In the genomic region with DNA sequence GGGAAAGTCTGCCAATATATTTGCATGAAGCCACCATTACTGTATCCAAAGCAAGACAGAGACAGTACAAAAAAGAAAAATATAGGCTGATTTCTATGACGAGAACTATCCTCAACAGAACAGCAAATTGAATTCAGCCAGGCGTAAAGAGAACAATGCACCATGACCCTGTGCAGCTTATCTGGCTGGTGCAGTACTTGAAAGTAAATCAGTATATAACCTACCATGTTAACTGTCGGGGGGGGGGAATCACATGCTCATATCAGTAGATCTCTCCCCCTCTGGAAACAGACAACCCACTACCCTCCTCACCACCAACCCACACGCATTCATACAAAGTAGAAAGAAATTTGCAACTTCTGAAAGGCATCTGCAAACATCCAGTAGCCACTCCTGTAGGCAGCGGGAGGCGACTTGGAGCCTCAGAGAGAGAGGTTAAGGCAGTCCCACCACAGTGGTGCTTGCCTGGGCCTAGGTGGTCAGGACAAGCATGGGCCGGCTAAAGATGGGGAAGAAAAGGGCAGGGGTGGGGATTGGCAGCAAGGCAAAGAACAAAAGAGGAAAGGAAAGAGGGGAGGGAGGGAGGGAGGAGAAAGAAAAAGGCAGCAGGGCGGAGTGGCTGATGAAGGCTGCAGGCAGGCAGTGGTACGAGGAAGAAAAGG, we compare ENCODE assay signal across 18 mouse cellular contexts. TPM values are rescaled to one million over a fixed set of nuclear protein-coding genes. Genes with fewer than 3 reads are reported as not detected.
DNase-seq lines count a peak whose midpoint lies in the region; ATAC-seq and TF ChIP-seq lines count a peak whose summit lies in the region.
"Had no signal": no experiment of that assay in that cellular context is flagged by ENCODE, and none has a peak within 500 bp of the region (broad histone marks: within the 10 kb centered on the region; RNA-seq: fewer than 3 reads in every experiment).

No protein-coding gene starts in this region.

- no peaks in the 10 kb centered on the region for H3K9me3 ChIP-seq in forebrain, embryonic 10.5 days
- no peaks in the 10 kb centered on the region for H3K9me3 ChIP-seq in forebrain, embryonic 16.5 days (ENCODE audit: control insufficient read depth, low read length)
- no peaks in the 10 kb centered on the region for H3K9me3 ChIP-seq in forebrain, embryonic 15.5 days
- no peaks in the 10 kb centered on the region for H3K9me3 ChIP-seq in hindbrain, postnatal 0 days (ENCODE audit: low read length)
- H3K9me3 ChIP-seq in liver, embryonic 12.5 days (replicated peaks) = no peaks in the 10 kb centered on the region
- H3K9me3 ChIP-seq: limb, embryonic 12.5 days; liver, embryonic 15.5 days had no signal

- 53% methylated on average over 9 of the region's 9 CpGs for WGBS in forebrain, embryonic 10.5 days
- WGBS in forebrain, embryonic 16.5 days = 34% methylated on average over 9 of the region's 9 CpGs
- 29% methylated on average over 9 of the region's 9 CpGs for WGBS in forebrain, embryonic 15.5 days
- 41% methylated on average over 9 of the region's 9 CpGs for WGBS in hindbrain, postnatal 0 days
- 71% methylated on average over 9 of the region's 9 CpGs for WGBS in liver, embryonic 12.5 days (ENCODE audit: insufficient replicate concordance)

- peaks cover 34% of the 10 kb centered on the region for H3K36me3 ChIP-seq in forebrain, embryonic 10.5 days (replicated peaks)
- H3K36me3 ChIP-seq in forebrain, embryonic 16.5 days (ENCODE audit: control insufficient read depth, insufficient read depth) = peaks cover 9% of the 10 kb centered on the region; the same call in 1 of the 2 replicates
- H3K36me3 ChIP-seq in forebrain, embryonic 15.5 days = peaks cover 16% of the 10 kb centered on the region
- peaks cover 8% of the 10 kb centered on the region; the same call in 1 of the 2 replicates for H3K36me3 ChIP-seq in hindbrain, postnatal 0 days (ENCODE audit: insufficient read depth, low read length)
- peaks cover 68% of the 10 kb centered on the region for H3K36me3 ChIP-seq in liver, embryonic 12.5 days

- H3K27me3 ChIP-seq in forebrain, embryonic 10.5 days (ENCODE audit: poor library complexity, severe bottlenecking) = no peaks in the 10 kb centered on the region
- no peaks in the 10 kb centered on the region for H3K27me3 ChIP-seq in forebrain, embryonic 16.5 days (replicated peaks; ENCODE audit: control insufficient read depth, insufficient read depth, low read length)
- no peaks in the 10 kb centered on the region for H3K27me3 ChIP-seq in forebrain, embryonic 15.5 days
- H3K27me3 ChIP-seq in hindbrain, postnatal 0 days (ENCODE audit: insufficient read depth, low read length) = no peaks in the 10 kb centered on the region
- no peaks in the 10 kb centered on the region for H3K27me3 ChIP-seq in liver, embryonic 12.5 days (replicated peaks)
- H3K27me3 ChIP-seq: limb, embryonic 12.5 days; liver, embryonic 15.5 days had no signal

- TF ChIP-seq CTCF in hindbrain, postnatal 0 days (IDR thresholded peaks at IDR 0.05; ENCODE audit: low read depth) = no peak

- H3K4me3 ChIP-seq in forebrain, embryonic 10.5 days = no peak overlapping the region
- H3K4me3 ChIP-seq in forebrain, embryonic 16.5 days (replicated peaks; ENCODE audit: low read length) = no peak overlapping the region
- no peak overlapping the region for H3K4me3 ChIP-seq in forebrain, embryonic 15.5 days
- H3K4me3 ChIP-seq in hindbrain, postnatal 0 days (ENCODE audit: low read length) = no peak overlapping the region
- no peak overlapping the region for H3K4me3 ChIP-seq in liver, embryonic 12.5 days
- H3K4me3 ChIP-seq: limb, embryonic 12.5 days; liver, embryonic 15.5 days had no signal

- H3K9ac ChIP-seq in forebrain, embryonic 16.5 days (replicated peaks; ENCODE audit: low read depth, low read length) = no peak overlapping the region
- no peak overlapping the region for H3K9ac ChIP-seq in forebrain, embryonic 15.5 days (replicated peaks)
- no peak overlapping the region for H3K9ac ChIP-seq in hindbrain, postnatal 0 days (replicated peaks; ENCODE audit: low read length)
- H3K9ac ChIP-seq in liver, embryonic 12.5 days = no peak overlapping the region
- H3K9ac ChIP-seq: limb, embryonic 12.5 days; liver, embryonic 15.5 days had no signal

- ATAC-seq in forebrain, embryonic 16.5 days = no peak; the same call in 1 of the 2 replicates
- ATAC-seq in forebrain, embryonic 15.5 days (replicated peaks) = no peak
- ATAC-seq in hindbrain, postnatal 0 days = 0 out of 2 replicates have a peak, but pooled peaks have one; percentile 35
- ATAC-seq in liver, embryonic 12.5 days = no peak
- no peak for ATAC-seq in activated CD4-positive, CD25-positive, alpha-beta regulatory T cell, adult 4 months
- no peak for ATAC-seq in megakaryocyte, adult 5-6 weeks (ENCODE audit: poor library complexity, severe bottlenecking)

- no peak for DNase-seq in forebrain, embryonic 10.5 days (ENCODE audit: extremely low spot score, low spot score)
- no peak for DNase-seq in hindbrain, postnatal 0 days (ENCODE audit: low spot score)
- peak; percentile 74 for DNase-seq in retina, embryonic 14.5 days (ENCODE audit: low spot score)
- DNase-seq: cerebellum, adult 11-12 months; kidney, adult 8-10 months; lung, postnatal 10 days; right cerebral cortex, adult 18-20 months; spleen, adult 18-20 months had no signal

- H3K27ac ChIP-seq in forebrain, embryonic 10.5 days = peak overlapping the region; percentile 78
- no peak overlapping the region for H3K27ac ChIP-seq in forebrain, embryonic 16.5 days (ENCODE audit: low read length)
- peak overlapping the region; percentile 31; the same call in 1 of the 2 replicates for H3K27ac ChIP-seq in forebrain, embryonic 15.5 days (replicated peaks)
- no peak overlapping the region for H3K27ac ChIP-seq in hindbrain, postnatal 0 days
- no peak overlapping the region for H3K27ac ChIP-seq in liver, embryonic 12.5 days
- H3K27ac ChIP-seq: limb, embryonic 12.5 days; liver, embryonic 15.5 days had no signal

- peaks cover 30% of the 10 kb centered on the region for H3K4me1 ChIP-seq in forebrain, embryonic 10.5 days
- H3K4me1 ChIP-seq in forebrain, embryonic 16.5 days (replicated peaks; ENCODE audit: control insufficient read depth, insufficient read depth, low read length) = peaks cover 19% of the 10 kb centered on the region
- peaks cover 19% of the 10 kb centered on the region for H3K4me1 ChIP-seq in forebrain, embryonic 15.5 days
- peaks cover 8% of the 10 kb centered on the region; the same call in 1 of the 2 replicates for H3K4me1 ChIP-seq in hindbrain, postnatal 0 days (ENCODE audit: insufficient read depth, low read length)
- H3K4me1 ChIP-seq in liver, embryonic 12.5 days = no peaks in the 10 kb centered on the region
- H3K4me1 ChIP-seq: liver, embryonic 15.5 days had no signal

- no peak overlapping the region for H3K4me2 ChIP-seq in forebrain, embryonic 16.5 days (ENCODE audit: low read length)
- H3K4me2 ChIP-seq in forebrain, embryonic 15.5 days (replicated peaks) = no peak overlapping the region
- H3K4me2 ChIP-seq in hindbrain, postnatal 0 days (ENCODE audit: low read depth, low read length) = no peak overlapping the region
- H3K4me2 ChIP-seq in liver, embryonic 12.5 days = no peak overlapping the region
- H3K4me2 ChIP-seq: limb, embryonic 12.5 days; liver, embryonic 15.5 days had no signal

RNA-seq across cellular contexts. Expression of gene Cacng1, which starts 33.5 kb away (rescaled TPM):
- polyA plus RNA-seq in forebrain, embryonic 10.5 days (2016; fragmentation: Nextera tagmentation; extraction: Ambion mirVana) = 0.16 TPM in 1 of 2 replicates, not detected in the other
- 0.26 and 0.39 TPM in 2 replicates for polyA plus RNA-seq in forebrain, embryonic 16.5 days (2015; fragmentation: Nextera tagmentation; extraction: Ambion mirVana)
- 0.27 and 0.34 TPM in 2 replicates for polyA plus RNA-seq in forebrain, embryonic 15.5 days (2015; fragmentation: Nextera tagmentation; extraction: Ambion mirVana)
- total RNA-seq in hindbrain, postnatal 0 days (2014; rRNA removed) = 0.89 and 1.1 TPM in 2 replicates
- 0.66 and 0.68 TPM in 2 replicates for polyA plus RNA-seq in hindbrain, postnatal 0 days (2015; fragmentation: Nextera tagmentation; extraction: Ambion mirVana)
- polyA plus RNA-seq in liver, embryonic 12.5 days (2016; fragmentation: Nextera tagmentation; extraction: Ambion mirVana) = 0.14 TPM in 1 of 2 replicates, not detected in the other
- not detected for polyA plus RNA-seq in activated CD4-positive, CD25-positive, alpha-beta regulatory T cell, adult 4 months (2017; shearing (Covaris generic))
- not detected in 2 replicates for total RNA-seq in megakaryocyte, adult 5-6 weeks (2015)
- total RNA-seq in megakaryocyte, adult 5-6 weeks (2017) = not detected in 2 replicates
- total RNA-seq: hematopoietic stem cell, adult 5-6 weeks; layer of hippocampus, adult 18-20 months; neutrophil, adult 5-6 weeks had no signal

Comparison
In these comparisons a context has a peak if more than half of its experiments do, and no peak if none do; other contexts are left out.
1. H3K27ac ChIP-seq: peak in forebrain, embryonic 10.5 days (single experiment) and forebrain, embryonic 15.5 days (single experiment); none in forebrain, embryonic 16.5 days (single experiment), hindbrain, postnatal 0 days (single experiment) and liver, embryonic 12.5 days (single experiment).